Mouse (Mus musculus) thymus, postnatal 10 days (tissue): Measurements from ENCODE around the gene Ror2.

Experiments
- DNase-seq, 2 experiments: peaks; one replicate each; pipeline ENCODE4 v3.0.0; 2021; ENCODE audit warnings: low spot score in 2 of 2

Ror2 gene

DNA sequence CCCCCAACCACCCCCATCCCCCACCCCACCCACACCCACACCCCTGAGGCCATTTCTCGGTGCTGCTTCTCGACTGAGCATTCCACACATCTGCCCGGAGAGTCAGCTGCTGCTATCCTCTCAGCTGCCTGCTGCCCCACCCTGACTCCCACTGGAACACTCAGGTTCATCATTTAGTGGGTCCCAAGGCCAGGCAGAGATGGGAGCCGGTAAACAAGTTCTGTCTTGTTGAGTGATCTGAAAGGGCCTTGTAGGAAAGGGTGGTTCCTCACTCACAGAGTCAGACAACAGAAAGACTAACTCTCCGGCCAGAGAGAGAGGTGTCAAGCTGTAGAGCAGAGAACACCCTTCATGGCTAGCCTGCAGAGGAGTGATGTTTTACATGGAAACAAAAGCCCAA lies 155.9 kb downstream of the Ror2 start:
- DNase-seq: no peak

DNA sequence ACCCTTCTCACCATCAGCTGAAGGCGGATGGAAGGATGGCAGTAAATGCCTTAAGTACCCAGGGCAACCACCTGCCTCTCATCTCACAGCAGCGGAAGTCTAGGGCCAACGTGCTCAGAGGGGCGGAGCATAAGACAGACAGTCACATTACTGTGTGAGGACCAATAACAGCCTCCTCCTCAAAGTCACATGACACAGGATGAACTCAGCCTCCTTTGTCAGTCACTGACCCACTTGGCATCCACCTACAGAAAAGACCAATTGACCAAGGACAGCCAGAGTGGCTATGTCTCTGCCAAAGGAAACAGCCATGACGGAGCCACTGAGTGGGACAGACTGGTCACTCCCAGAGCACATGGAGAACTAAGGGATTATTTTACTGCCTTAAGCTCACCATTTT lies 160.3 kb downstream of the Ror2 start:
- DNase-seq: no peak

DNA sequence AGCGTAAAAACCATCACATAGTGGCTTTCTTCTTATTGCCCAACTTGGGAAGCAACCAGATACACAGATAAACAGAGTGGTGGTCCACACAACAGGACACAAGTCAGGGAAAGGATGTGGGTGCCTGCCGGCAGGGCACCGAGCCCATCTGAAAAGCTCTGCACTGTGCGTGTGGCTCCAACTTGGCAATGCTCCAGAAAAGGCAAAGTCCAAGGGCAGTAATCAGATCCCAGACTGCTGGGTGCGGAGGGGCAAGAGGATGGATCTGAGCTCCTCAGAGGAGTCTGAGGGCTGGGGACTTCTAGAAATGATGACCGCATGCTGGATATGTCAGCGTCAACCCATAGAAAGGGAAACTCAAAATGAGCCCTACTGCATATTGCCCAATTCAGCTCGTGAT lies 163.8 kb downstream of the Ror2 start:
- no peak for DNase-seq

DNA sequence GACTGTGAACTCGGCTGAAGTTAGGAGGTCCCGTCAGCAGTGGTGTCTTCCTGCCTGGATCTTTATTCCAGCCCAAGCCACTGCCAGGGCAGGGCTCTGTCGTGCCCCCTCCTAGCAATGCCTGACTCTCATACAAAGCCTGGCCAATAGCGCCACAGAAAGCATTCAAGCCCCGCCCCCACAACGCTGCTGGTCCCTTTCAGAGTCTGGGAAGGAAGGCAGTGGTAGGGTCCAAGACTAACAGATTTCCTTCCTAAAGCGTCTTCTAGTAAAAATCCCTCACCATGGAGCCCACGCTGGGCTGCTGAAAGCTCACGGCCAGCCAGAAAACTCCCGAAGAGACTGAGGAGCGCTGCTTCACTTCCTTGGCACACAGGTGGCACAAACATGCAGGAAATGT lies 165.0 kb downstream of the Ror2 start:
- DNase-seq: no peak

DNA sequence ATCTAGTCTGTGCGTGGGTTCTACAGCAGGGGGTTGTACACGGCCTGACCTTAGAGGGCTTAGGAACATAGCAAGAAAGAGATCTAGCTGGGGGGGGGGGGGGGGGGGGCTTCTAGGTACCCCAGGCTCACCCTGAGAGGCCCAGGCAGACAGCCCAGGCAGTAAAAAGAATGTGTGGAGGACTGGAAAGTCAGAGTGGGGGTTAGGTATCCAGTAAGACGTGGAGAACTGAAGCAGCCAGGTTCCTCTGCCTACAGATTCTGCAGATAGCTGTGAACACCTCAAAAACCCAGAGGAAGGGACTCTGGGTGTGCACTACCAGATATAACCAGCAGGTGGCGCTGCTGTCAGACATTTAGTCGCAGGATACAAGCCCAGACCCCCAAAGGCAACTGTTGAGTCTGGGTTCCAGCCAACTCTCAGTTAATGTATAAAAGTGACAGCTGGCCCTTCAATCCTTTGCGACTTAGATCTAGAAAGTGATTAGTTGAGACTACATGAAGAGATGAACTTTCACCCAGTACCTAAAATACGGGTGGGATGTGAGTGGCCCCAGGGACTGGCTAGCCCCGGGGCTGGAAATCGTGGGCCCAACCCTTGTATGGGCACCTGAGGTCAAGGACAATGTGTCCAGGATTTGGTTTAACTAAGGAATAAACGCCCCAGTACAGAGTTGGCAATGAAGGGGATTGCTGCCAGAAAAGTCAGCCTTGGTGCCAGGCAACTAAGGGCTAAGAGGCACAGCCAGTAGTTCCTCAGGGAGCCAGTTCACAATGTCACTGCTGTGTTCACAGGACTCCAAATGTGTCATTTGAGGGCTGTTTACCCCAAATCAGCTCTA lies 166.1 kb downstream of the Ror2 start:
- peak; percentile 57 to 83 for DNase-seq

DNA sequence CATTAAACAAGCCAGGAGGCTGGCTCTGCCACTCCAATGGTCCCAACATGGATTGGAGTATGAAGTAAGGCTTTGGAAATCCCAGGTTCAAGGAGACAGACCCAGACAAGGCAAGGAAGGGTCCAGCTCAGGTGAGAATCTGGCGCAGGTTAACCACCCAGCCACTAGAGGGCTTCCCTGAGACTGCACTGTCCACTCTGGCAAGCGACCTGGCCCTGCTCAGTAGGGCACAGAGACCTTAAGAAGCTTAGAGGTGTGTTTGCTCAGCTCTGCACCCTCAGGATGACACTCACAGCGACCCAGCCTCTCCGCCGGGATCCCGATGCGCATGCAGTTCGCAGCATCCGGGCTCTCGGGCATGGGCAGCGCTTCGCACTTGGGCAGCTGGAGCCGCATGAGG lies 167.5 kb downstream of the Ror2 start:
- DNase-seq: peak in 1 of 2 experiments; percentile 21

DNA sequence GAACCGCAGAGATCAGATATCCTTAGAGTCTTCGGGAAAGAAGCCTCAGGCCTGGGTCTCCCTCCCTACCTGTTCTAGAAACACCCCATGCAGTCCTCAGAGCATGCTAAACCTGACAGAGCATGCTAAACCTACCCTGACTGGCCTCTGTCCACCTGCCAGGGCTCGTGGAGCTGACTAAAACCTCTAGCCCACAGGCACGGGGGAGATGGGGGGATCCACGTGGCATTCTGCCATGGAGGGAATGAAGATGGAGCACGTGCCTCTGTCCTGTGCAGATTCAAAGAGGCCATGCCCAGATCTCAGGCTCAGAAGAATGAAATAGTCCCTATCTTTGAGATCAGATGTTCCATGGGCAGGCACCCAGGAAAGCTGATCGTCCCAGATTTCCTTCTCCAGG lies 168.0 kb downstream of the Ror2 start:
- DNase-seq: no peak

DNA sequence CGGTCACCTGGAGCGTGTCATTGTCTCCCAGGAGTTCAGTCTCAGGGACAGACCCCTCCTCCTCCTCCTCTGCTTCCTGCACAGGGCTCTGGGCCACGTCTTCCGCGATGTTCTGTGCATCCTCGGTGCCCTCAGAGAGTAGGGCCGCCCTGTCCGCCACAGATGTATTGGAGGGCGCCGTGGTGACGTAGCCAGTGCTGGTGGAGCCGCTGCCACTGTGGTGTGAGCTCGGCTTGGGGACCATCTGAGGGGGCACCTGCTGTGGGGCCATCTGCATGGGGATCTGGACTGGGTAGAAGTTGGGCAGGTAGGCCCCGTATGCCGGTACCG lies 175.7 kb downstream of the Ror2 start:
- DNase-seq: no peak

DNA sequence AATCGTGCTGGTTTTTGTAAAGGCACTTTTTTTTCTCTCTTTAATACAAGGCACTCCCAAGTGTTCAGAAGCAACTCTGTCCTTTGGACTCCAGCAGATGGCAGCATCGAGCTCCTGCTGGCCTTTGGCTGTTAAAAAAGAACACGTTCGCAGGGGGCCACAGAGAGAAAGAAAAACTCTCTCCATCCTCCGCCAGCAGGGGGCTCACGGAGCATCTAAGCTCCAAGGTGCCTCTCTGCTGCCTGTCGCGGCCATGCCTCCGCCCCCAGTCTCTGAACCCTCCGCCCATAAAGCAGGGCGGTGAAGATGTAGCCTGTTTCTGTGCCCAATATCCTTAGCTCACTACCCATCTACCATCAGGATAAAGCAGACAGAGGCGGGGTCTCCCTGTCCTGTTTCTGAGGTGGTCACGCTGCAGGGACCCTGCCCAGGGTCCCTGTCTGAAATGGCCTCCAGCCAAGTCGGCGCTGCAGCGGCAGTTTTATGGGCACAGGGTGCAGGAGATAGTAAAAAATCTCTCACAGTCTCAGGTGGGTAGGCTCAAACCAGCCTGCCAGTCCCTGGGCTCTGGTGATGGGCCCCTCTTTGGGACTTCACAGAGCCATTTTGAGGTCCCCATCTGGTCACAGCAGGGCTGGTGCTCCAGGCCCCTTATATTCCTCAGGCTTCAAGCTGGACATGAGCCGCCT lies 176.2 kb downstream of the Ror2 start:
- DNase-seq: peak; percentile 87 to 96

DNA sequence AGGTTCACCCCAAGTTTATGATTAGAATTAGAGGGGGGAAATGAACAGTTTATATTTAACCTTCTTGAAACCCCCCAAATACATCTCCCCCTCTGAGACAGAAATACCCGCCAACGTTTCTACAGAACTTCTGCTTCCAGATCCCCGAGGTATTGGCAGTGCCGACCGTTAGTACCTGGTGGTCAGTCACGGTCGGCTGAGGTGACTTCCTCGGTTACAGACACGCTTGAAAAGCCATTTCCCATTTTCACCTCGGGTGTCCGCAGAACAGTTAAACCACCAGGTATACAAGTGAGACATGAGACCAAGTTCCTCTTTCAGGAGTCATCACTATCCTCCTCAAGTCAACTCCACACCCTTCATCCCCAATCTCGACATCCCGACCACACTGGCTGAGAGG lies 179.2 kb downstream of the Ror2 start:
- no peak for DNase-seq

DNA sequence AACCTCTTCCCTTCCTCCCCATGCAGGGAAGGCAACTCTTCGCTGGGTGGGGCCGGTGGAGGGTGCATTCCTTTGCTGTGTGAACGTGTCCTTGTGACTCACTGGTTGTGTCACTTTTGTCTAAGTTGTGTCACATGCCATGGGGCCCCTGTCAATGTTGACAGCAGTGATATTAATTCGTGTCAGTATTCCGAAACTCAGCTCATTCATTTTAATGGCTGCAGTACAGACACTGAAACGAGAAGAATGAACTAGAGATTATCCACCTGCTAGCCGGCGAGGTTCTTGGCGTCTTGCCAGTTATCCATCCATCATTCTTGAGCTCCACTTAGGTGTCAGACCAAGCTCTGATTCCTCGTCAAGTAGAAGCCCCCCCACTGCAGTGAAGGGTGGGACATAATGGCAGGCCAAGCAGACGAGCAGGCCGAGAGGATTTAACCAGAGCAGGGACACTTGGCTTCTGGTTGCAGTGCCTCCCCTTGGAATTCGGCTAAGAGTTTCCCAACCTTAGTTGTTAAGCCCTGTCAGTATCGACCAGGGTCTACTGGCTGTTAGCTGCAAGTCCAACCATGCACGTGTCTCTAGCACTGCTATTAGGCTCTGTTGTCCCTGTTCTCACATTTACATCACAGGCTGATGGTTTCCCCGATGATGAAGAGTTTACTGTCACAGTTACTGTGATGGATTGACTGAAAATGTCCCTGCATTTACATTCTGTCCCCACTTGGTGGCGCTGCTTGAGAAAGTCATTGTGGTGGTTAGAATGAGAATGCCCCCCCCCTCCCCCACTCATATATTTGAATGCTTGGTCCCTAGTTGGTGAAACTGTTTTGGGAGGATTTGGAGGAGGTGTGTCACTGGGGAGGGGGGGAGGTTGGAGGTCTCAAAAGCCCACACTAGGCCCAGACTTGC lies 185.9 kb downstream of the Ror2 start:
- no peak for DNase-seq

DNA sequence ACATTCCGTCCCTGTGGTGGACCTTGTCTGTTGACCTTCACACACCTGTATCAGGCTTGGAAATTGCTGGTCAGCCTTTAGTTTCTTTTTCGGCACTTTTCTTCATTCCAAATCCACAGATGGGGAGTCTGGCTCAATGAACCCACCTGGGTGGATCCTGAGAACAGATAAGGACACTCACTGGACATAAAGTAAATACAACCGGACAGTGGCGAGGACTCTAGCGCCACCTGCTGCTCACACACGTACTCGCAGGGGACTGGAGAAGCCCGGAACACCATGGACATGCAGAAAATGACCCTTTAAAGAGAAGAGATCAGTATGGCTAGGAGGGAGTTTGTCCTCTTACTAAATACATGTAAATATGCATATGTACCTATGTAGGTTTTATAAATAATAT lies 189.3 kb downstream of the Ror2 start:
- DNase-seq: peak in 1 of 2 experiments; percentile 50

DNA sequence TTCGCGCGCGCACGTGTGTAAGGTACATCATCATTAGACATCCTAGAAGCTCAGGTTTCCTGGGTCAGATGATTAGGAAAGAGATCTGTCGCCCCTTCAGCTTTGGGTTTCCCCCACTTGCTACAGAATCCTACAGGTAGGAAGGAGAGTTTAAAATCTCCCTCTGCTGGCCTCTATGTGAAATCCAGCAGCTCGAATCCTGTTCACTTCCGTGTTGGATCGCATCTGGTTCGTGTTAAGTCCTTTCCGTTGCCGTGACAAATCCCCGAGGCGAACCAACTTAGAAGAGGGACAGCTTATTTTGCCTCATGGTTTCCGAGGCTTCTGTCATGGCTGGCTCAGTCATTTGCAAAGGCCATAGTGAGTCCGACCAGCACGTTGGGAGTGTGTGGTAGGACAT lies 190.7 kb downstream of the Ror2 start:
- DNase-seq: no peak

DNA sequence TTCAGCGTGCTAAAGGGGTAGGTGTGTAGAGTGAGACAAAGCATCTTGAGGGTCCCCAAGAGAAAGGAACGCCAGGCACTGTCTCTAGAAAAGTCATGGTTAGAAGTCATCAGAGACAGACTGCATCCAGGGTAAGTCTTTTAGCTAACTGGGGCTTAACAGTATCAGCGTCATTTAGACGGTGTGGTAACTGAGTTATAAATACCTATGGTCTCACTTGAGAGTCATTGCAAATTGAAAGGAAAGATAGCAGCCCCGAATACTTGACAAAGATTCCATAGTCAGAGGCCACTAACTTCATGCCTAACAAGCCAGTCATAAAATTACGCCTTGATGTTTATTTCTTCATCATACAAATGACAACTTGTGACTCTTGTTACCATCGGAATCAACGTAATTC lies 191.3 kb downstream of the Ror2 start:
- no peak for DNase-seq

DNA sequence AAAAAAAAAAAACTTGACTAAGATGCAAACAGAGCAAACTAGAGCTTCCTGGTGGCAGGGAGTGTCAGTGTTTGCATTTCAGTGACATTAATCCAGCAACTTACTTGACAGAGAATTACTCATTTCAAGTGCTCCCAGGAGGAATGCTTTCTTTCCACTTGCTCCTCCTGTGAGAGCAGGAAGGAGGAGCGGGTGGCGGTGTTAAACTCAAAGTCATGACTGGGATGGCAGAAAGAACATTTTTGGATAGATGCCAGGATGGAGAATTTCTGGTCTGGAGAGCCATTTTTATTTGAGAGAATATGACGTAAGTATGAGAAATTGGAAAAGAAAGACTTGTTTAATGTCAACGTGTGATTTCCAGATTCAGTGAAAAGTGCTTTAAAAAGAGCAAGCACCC lies 192.5 kb downstream of the Ror2 start:
- no peak for DNase-seq

DNA sequence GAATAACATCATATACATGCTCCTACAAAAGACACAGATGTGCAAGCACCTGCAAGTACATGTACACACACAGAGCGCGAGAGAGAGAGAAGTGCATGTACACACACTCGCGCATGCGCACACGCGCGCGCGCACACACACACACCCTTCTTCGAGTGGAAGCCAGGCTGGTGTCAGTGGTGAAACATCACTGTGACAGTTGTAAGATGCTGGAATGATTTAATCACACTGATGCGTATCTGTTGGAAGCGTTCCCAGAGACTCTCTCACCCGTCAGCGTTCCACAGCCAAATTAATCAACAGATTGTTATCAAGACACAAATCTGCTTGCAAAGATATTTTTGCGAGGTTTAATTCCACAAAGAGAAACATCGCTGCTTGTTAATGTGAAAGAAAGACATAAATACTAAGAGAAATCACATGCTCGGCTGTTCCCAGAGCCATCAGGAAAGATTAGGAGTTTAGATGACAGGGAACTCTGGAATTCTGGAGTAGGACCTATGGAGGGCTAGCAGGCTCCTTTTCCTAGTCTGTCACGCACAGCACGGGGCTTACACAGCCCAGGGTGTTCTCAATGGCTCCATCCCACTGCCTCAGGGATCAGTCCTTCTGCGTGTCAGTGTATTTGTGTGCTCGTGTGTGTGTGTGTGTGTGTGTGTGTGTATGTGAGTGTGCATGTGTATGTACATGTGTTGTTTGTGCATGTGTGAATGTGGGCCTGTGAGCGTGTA lies 199.2 kb downstream of the Ror2 start:
- no peak for DNase-seq

DNA sequence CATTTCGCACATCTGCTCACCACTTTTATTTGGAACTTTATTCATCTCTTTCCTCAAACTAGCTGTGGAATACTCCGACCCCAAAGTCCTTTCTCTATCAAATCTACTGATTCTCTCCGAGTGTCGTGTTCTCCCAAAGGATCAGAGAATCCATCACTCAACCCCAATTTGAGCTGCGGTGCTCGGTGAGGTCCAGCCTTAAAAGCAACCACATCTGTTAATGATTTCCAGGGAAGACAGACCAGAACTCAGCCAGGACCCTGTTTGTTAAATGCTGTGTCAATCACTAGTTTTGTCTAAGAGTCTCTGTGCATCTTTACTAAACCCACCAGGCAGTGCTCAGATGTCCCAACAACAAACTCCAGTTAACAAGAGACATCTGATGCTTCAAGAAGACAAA lies 204.1 kb downstream of the Ror2 start:
- no peak for DNase-seq

DNA sequence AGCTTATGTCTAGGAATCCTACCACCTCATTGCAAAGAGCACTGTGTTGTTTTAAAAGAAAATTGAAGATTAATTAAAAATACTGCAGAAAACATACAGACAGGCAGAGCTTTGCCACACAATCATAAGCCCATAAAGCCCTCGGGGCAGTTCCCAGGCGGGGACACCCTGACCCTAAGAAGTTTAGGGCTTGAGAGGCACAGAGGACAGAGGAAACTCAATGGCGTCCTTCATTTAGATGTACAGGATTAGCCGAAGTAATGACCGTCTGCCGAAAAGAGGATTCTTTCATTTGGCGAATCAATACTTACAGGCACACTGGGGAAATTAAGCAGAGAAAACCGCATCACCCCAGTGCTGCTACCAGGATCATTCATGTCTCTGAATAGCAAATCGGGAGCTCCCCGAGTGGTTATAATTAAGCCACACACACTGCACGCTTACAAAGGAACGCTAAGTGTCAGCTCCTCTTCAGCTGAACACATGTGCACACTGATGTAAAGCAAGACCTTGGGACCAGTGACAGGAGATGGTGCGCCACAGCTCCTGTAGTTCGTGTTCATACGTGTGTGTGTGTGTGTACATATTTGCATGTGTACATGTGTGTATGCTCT lies 208.1 kb downstream of the Ror2 start:
- no peak for DNase-seq

DNA sequence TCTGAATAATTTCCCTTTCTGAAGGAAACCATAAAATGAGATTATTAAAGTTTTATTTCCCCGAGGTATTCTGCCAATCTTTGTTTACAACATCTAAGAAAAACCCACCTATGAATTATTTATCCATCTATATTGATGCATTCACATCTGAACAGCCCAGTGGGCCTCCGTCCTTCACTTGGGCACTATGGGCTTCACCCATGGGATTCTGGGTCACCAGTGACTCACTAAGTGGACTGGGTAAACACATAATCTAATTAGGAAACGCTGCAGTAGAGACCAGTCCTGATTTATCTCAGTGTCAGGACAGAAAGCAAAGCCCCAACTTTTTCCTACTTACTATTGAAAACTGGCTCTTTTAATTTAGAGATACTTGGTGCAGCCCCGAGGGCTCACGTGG lies 210.9 kb downstream of the Ror2 start:
- no peak for DNase-seq

DNA sequence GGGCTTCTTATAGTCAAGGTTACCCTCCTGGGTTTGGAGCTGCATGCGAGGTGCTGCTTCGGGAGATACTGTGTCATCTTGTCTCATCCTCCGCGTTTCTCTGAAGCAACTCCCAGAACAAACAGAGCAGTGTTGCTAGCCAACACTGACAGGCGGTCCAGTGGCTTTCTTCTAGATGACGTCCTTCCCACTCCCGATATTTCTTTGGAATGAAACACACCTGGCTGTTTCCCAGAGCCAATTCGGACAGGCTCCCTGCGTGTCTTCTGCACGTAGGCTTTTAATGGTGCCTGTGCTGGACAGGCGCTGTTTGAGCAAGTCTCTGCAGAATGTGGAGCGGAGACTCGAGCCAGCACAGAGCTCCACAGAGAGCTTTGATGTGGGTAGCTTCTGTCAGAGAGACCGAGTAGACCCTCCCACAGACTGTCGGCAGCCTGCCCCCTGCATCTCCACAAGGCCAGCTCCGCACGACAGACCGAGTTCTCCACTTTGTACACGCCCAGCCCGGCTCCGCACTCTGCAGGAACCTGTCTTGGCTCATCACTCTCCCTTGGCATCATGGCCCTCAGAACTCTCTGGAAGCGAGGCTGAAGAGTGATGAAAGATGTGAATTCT lies 216.7 kb downstream of the Ror2 start:
- peak in 1 of 2 experiments; percentile 4 for DNase-seq

DNA sequence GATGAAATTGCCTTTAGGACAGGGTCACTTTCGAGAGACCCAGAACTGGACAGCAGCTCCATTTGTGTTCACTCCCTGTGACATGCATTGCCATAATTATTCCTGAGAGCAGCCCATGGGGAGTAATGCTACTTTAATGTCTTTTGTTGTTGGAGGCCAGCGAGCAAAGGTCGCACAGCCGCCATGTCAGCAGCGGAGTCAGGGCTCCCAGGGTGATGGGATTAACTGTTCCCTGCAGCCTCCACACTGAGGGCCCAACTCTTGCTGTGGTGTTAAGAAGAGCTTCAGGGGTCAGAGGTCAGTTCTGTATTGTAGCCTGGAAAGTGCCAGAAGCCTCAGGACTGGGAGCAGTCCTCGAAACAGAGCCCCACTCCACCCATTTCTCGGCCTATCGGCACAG lies 217.5 kb downstream of the Ror2 start:
- DNase-seq: no peak
